Mouse (Mus musculus) regulatory T cell (primary cell): ENCODE results near the gene Snapc5.
"Not testable (repeated sequence)": the region's sequence is repeated elsewhere in the genome, so short reads cannot be mapped to it uniquely, and the experiment has no call there.

Source experiments
- in situ Hi-C: fragments of 300-600 bp; cut with MboI, MseI; formaldehyde crosslinking; loops from one replicate; pipeline ENCODE4 v1.15.1; 2025; ENCODE audit warnings: high pct_unique_total_duplicates

Gene Snapc5

GRCm38 (mm10) chr9:64198763-64199418, 19.8 kb downstream of the Snapc5 start:
- in situ Hi-C loops, result not testable (repeated sequence)

- in situ Hi-C loops, result no loop called here
Observed at GRCm38 (mm10) chr9:64199897-64200296, 20.8 kb downstream of the Snapc5 start.

GRCm38 (mm10) chr9:64202331-64202730, 23.3 kb downstream of the Snapc5 start:
- in situ Hi-C loops, result no loop called here

- in situ Hi-C loops, result no loop called here
Observed at GRCm38 (mm10) chr9:64202866-64203265, 23.8 kb downstream of the Snapc5 start.

- in situ Hi-C loops, result no loop called here
Observed at GRCm38 (mm10) chr9:64207509-64208084, 28.5 kb downstream of the Snapc5 start.

GRCm38 (mm10) chr9:64214452-64214851, 35.4 kb downstream of the Snapc5 start:
- in situ Hi-C loops, result no loop called here

- in situ Hi-C loops, result no loop called here
Observed at GRCm38 (mm10) chr9:64216090-64216489, 37.0 kb downstream of the Snapc5 start.

GRCm38 (mm10) chr9:64216641-64217040, 37.6 kb downstream of the Snapc5 start:
- in situ Hi-C loops, result no loop called here

- in situ Hi-C loops, result no loop called here
Observed at GRCm38 (mm10) chr9:64217887-64218286, 38.8 kb downstream of the Snapc5 start.

- in situ Hi-C loops, result no loop called here
Observed at GRCm38 (mm10) chr9:64219305-64219704, 40.2 kb downstream of the Snapc5 start.

GRCm38 (mm10) chr9:64219772-64220420, 40.8 kb downstream of the Snapc5 start:
- in situ Hi-C loops, result no loop called here

- in situ Hi-C loops, result no loop called here
Observed at GRCm38 (mm10) chr9:64220603-64221002, 41.5 kb downstream of the Snapc5 start.

GRCm38 (mm10) chr9:64221480-64221879, 42.4 kb downstream of the Snapc5 start:
- in situ Hi-C loops, result no loop called here

GRCm38 (mm10) chr9:64222098-64222497, 43.0 kb downstream of the Snapc5 start:
- in situ Hi-C loops, result no loop called here

GRCm38 (mm10) chr9:64225805-64226204, 46.7 kb downstream of the Snapc5 start:
- in situ Hi-C loops, result no loop called here

- in situ Hi-C loops, result no loop called here
Observed at GRCm38 (mm10) chr9:64227736-64228135, 48.7 kb downstream of the Snapc5 start.

- in situ Hi-C loops, result no loop called here
Observed at GRCm38 (mm10) chr9:64228972-64229371, 49.9 kb downstream of the Snapc5 start.

- in situ Hi-C loops, result loop anchor here (5.0 kb wide), 1 partner anchor 39 kb away; no protein-coding TSS in a partner anchor
Observed at GRCm38 (mm10) chr9:64231171-64231570, 52.1 kb downstream of the Snapc5 start.

- in situ Hi-C loops, result loop anchor here (5.0 kb wide), 1 partner anchor 39 kb away; no protein-coding TSS in a partner anchor
Observed at GRCm38 (mm10) chr9:64231674-64232073, 52.6 kb downstream of the Snapc5 start.

GRCm38 (mm10) chr9:64232257-64232957, 53.3 kb downstream of the Snapc5 start:
- in situ Hi-C loops, result loop anchor here (5.0 kb wide), 1 partner anchor 40 kb away; no protein-coding TSS in a partner anchor
